Mouse (Mus musculus) cerebellum, adult 2 months (tissue): ENCODE measurements around the gene Tbxa2r.

ENCODE experiments used
- CTCF ChIP-seq: fragments of 200-500 bp; IDR thresholded peaks from 2 replicates; pipeline ENCODE4 v1.5.1; 2011; ENCODE audit warnings: low read depth, mild to moderate bottlenecking, control low read depth, low read length, moderate library complexity, borderline replicate concordance; ENCODE audit not compliant: insufficient read depth
- POLR2A ChIP-seq: fragments of 200-500 bp; IDR thresholded peaks from 2 replicates; pipeline ENCODE4 v1.6.1; 2011; ENCODE audit warnings: low read length, control low read depth, borderline replicate concordance; ENCODE audit not compliant: insufficient read depth

- TF ChIP-seq CTCF (no peak), POLR2A (no peak)
Measured at GRCm38 (mm10) chr10:81297845-81298244, 30.7 kb upstream of the Tbxa2r start.
